ENCODE assay signal across 8 mouse cellular contexts in the genomic region with DNA sequence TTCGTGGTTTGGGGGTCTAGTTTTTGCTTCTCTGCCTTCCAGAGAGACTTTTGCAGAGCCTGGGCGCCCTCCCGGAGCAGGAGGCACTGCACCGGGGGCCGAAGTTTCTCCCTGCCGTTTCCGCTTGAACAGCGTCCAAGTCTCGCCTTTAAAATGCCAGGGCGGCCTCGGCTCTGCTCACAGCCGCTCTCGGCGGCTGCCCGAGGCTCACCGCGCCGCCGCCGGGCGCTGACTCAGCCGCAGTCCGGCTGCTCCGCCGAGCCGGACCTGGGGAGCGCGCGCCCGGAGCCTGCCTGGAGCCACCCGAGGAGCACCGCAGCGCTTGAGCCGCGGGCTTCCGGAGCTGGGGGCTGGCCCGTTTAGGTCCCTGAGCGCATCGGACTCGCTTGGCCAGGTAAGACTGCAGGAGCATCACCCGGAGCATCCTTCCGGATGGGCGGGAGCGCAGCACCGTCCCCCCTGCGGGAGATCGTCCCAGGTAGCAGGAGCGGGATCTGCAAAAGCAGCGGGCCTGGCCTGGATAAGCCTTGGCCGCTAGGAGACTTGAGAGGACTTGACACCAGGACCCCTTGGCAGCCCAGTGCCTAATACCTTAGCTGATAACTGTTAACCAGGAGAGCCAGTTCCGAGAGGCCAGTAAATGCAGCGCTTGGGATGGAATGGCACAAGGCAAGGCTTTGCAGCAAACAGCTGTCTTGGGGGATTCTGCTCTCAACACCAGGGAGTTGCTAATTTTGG. TPM values are rescaled to one million over a fixed set of nuclear protein-coding genes. Genes with fewer than 3 reads are reported as not detected.
A peak's percentile ranks its signal among the peaks of the same experiment; 100 is the strongest.
DNase-seq lines count a peak whose midpoint lies in the region; ATAC-seq lines count a peak whose summit lies in the region.

Gene Gm2115 (plus strand): TSS at position 159 of the 738 bp plus-strand sequence.

- H3K27me3 ChIP-seq in lung, embryonic 15.5 days, result peaks cover 10% of the 10 kb centered on the region; the same call in 1 of the 2 replicates

- 2% methylated on average over 52 of the region's 52 CpGs for WGBS in large intestine, adult 2 months
- 2% methylated on average over 52 of the region's 52 CpGs for WGBS in lung, embryonic 15.5 days

- ATAC-seq in lung, embryonic 15.5 days (ENCODE audit: borderline replicate concordance, extremely low read depth, low FRiP score, low TSS enrichment), result peak; percentile 64; the same call in 1 of the 2 replicates
- ATAC-seq in erythroid progenitor cell, adult 5-6 weeks (replicated peaks; ENCODE audit: low FRiP score, poor library complexity, severe bottlenecking), result no peak

- H3K27ac ChIP-seq in lung, embryonic 15.5 days, result no peak within 1 kb of the TSS

- H3K4me3 ChIP-seq in lung, embryonic 15.5 days, result peak within 1 kb of the TSS; percentile 44

- H3K9me3 ChIP-seq in lung, embryonic 15.5 days, result no peaks in the 10 kb centered on the region

- intact Hi-C loops in heart, postnatal 14 days (cut with DNase I), result no loop called here

- H3K9ac ChIP-seq in lung, embryonic 15.5 days, result peak within 1 kb of the TSS; percentile 34

- peaks cover 13% of the 10 kb centered on the region for H3K4me1 ChIP-seq in lung, embryonic 15.5 days

- DNase-seq in layer of hippocampus, adult 11-12 months (ENCODE audit: low spot score), result peak; percentile 26
- DNase-seq in layer of hippocampus, adult 9-10 months (ENCODE audit: low spot score), result no peak
- DNase-seq in embryo, embryonic 11 days, result peak; percentile 80
- DNase-seq in heart, postnatal 14 days, result peak; percentile 28 to 48
- peak; percentile 39 for DNase-seq in large intestine, adult 2 months (ENCODE audit: low read depth, low spot score)
- peak; percentile 59 for DNase-seq in right cerebral cortex, adult 18-20 months

- H3K4me2 ChIP-seq in lung, embryonic 15.5 days, result peak within 1 kb of the TSS; percentile 74

- no peaks in the 10 kb centered on the region for H3K36me3 ChIP-seq in lung, embryonic 15.5 days

RNA-seq across cellular contexts. Expression of gene Gm2115, which starts in this region (rescaled TPM):
- total RNA-seq in heart, postnatal 14 days (2021), result under 1 TPM; 0.12 to 0.29 TPM
- polyA plus RNA-seq in large intestine, adult 2 months (2012; rRNA removed), result 0.29 and 0.33 TPM in 2 replicates
- polyA plus RNA-seq in lung, embryonic 15.5 days (2015; fragmentation: Nextera tagmentation; extraction: Ambion mirVana), result 5.0 and 5.2 TPM in 2 replicates
- not detected in 2 replicates for total RNA-seq in erythroid progenitor cell, adult 5-6 weeks (2015; ENCODE audit: low replicate concordance)
- not detected in 2 replicates for total RNA-seq in erythroid progenitor cell, adult 5-6 weeks (2017; ENCODE audit: low replicate concordance)

Comparison
In these comparisons a context has a peak if more than half of its experiments do, and no peak if none do; other contexts are left out.
1. Peak in DNase-seq in heart, postnatal 14 days; RNA of the gene not detected or under 1 TPM.
2. Peak in DNase-seq in large intestine, adult 2 months; RNA of the gene not detected or under 1 TPM.